Mouse (Mus musculus): ENCODE measurements around the gene Pan2. TPM values are rescaled to one million over a fixed set of nuclear protein-coding genes. Genes with fewer than 3 reads are reported as not detected.

The Pan2 gene
- polyA plus RNA-seq, 1 experiment from 2014 or later = 11.8 TPM

DNA sequence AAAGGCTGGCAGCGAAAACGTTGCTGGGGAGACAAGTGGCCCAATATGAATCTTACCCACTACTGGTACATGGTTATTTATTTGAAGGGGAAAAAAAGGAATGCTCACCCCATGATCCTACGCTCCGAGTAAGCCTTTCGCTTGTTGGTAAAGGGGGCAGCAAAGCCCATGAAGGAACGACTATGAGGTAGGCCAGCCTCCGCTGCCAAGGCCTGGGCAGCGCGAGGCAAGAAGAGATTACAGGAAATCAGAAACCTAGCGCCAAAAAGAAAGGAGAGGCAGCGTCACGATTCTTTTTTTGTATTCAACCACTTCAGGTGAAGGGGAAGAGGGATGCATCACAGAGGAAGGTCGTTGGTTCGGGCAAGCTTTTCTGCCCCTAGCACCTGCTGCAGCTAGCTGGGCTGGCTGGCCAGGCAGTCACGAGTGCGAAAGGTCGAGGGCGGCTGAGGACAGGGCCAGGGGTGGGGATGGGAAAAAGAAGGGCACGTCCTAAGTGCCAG, 64.8 kb downstream of the Pan2 start:
- Histone ChIP-seq H3K4me3 (replicated peaks) (peak overlapping the region; percentile 81), H3K27me3 (no peaks in the 10 kb centered on the region), H3K9ac (peak overlapping the region; percentile 86), H3K36me3 (peaks cover 28% of the 10 kb centered on the region), H3K9me3 (replicated peaks) (no peaks in the 10 kb centered on the region), H3K4me1 (replicated peaks) (peaks cover 35% of the 10 kb centered on the region), H3K27ac (peak overlapping the region; percentile 95), H3K4me2 (peak overlapping the region; percentile 97)
- DNase-seq = no peak
- 23% methylated on average over 19 of the region's 19 CpGs for WGBS (ENCODE audit: insufficient replicate concordance)
- ATAC-seq (ENCODE audit: low read depth) = no peak

GRCm38 (mm10) chr10:128368402-128369217, 65.5 kb downstream of the Pan2 start, which contains the start of gene Coq10a:
Gene Coq10a, minus strand, starts transcription at chr10:128368997.
- Histone ChIP-seq H3K27me3 (no peaks in the 10 kb centered on the region), H3K4me1 (replicated peaks) (peaks cover 42% of the 10 kb centered on the region), H3K9me3 (replicated peaks) (no peaks in the 10 kb centered on the region), H3K9ac (peak within 1 kb of the TSS; percentile 86), H3K4me3 (replicated peaks) (peak within 1 kb of the TSS; percentile 81), H3K27ac (peak within 1 kb of the TSS; percentile 95), H3K4me2 (peak within 1 kb of the TSS; percentile 97), H3K36me3 (peaks cover 22% of the 10 kb centered on the region)
- under 1% methylated on average over 85 of the region's 87 CpGs for WGBS (ENCODE audit: insufficient replicate concordance)
- peak; percentile 80 for DNase-seq
- ATAC-seq (ENCODE audit: low read depth) = peak; percentile 88

GRCm38 (mm10) chr10:128369218-128369543, 66.0 kb downstream of the Pan2 start:
- peak overlapping the region; percentile 95 for H3K27ac ChIP-seq
- peak overlapping the region; percentile 86 for H3K9ac ChIP-seq
- WGBS (ENCODE audit: insufficient replicate concordance) = 1% methylated on average over 9 of the region's 9 CpGs
- DNase-seq (no peak), ATAC-seq (ENCODE audit: low read depth) (no peak)
- no peaks in the 10 kb centered on the region for H3K27me3 ChIP-seq
- H3K4me1 ChIP-seq (replicated peaks) = peaks cover 44% of the 10 kb centered on the region
- H3K9me3 ChIP-seq (replicated peaks) = no peaks in the 10 kb centered on the region
- H3K4me2 ChIP-seq = peak overlapping the region; percentile 97
- H3K4me3 ChIP-seq (replicated peaks) = peak overlapping the region; percentile 81
- peaks cover 17% of the 10 kb centered on the region for H3K36me3 ChIP-seq

- Histone ChIP-seq H3K27ac (peak overlapping the region; percentile 95), H3K9ac (peak overlapping the region; percentile 86), H3K4me3 (replicated peaks) (peak overlapping the region; percentile 81), H3K36me3 (peaks cover 13% of the 10 kb centered on the region), H3K27me3 (no peaks in the 10 kb centered on the region), H3K4me1 (replicated peaks) (peaks cover 44% of the 10 kb centered on the region), H3K4me2 (peak overlapping the region; percentile 97), H3K9me3 (replicated peaks) (no peaks in the 10 kb centered on the region)
- WGBS (ENCODE audit: insufficient replicate concordance) = 73% methylated on average over 6 of the region's 6 CpGs
- ATAC-seq (ENCODE audit: low read depth) (no peak), DNase-seq (no peak)
These were observed 66.5 kb downstream of the Pan2 start for GRCm38 (mm10) chr10:128369599-128369998.

DNA sequence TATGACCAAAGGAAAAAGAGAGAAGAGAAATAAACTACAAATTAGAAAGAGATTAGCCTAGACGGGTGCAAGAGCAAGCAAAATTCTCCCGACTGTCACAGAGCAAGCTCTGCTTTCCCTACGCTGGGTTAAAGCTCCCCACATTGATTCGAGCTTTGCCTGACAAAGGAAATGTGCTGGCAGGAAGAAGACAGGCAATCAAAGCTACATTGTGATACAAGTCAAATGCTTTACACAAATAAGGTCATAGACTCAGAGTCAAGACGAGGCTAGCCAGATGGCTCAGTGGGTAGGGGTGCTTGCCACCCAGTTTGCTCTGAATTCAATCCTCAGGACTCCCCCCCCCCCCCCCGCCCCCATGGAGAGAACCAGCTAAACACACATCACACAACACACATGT, 66.9 kb downstream of the Pan2 start:
- WGBS (ENCODE audit: insufficient replicate concordance) = 72% methylated on average over 6 of the region's 6 CpGs
- no peaks in the 10 kb centered on the region for H3K9me3 ChIP-seq (replicated peaks)
- no peak overlapping the region for H3K27ac ChIP-seq
- 0 out of 2 replicates have a peak overlapping the region, but pooled peaks have one; percentile 86 for H3K9ac ChIP-seq
- no peak for ATAC-seq (ENCODE audit: low read depth)
- H3K4me1 ChIP-seq (replicated peaks) = peaks cover 44% of the 10 kb centered on the region
- H3K4me3 ChIP-seq (replicated peaks) = no peak overlapping the region
- H3K36me3 ChIP-seq = peaks cover 9% of the 10 kb centered on the region
- H3K4me2 ChIP-seq = peak overlapping the region; percentile 97; the same call in 1 of the 2 replicates
- no peaks in the 10 kb centered on the region for H3K27me3 ChIP-seq
- no peak for DNase-seq

DNA sequence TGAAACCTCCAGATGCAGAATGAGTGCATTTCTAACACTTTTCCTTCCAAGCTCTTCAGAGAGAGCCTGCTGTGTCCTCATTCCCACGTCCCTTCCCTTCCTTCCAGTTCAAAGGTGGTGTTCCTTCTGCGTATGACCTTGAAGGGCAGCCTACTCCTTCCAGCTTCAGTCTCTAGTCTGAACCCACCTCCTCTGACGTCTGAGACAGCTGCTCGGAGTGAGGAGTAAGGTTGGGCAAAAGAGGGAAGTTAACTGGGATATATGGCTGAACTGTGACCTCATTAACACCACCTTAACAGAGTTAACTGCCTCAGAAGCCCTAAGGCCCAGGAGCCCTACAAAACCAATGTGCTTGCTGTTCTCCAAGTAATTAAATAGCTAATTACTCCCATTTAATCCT, 67.5 kb downstream of the Pan2 start:
- DNase-seq (no peak), ATAC-seq (ENCODE audit: low read depth) (no peak)
- Histone ChIP-seq H3K4me3 (replicated peaks) (no peak overlapping the region), H3K4me1 (replicated peaks) (peaks cover 44% of the 10 kb centered on the region), H3K4me2 (no peak overlapping the region), H3K27me3 (no peaks in the 10 kb centered on the region), H3K9ac (no peak overlapping the region), H3K36me3 (0 out of 2 replicates have a peak, but pooled peaks cover 3% of the 10 kb centered on the region), H3K9me3 (replicated peaks) (no peaks in the 10 kb centered on the region), H3K27ac (no peak overlapping the region)
- WGBS (ENCODE audit: insufficient replicate concordance) = 52% methylated on average over 4 of the region's 4 CpGs

Other genes with a start within 250 kb of the Pan2 start
- gene Ptges3, start 244.4 kb upstream of the Pan2 start, polyA plus RNA-seq (2015; fragmentation: Nextera tagmentation; extraction: Ambion mirVana) = 380 and 439 TPM in 2 replicates
- gene Atp5b, start 220.1 kb upstream of the Pan2 start, polyA plus RNA-seq (2015; fragmentation: Nextera tagmentation; extraction: Ambion mirVana) = 2,036 and 2,215 TPM in 2 replicates
- gene Baz2a, start 211.8 kb upstream of the Pan2 start, polyA plus RNA-seq (2015; fragmentation: Nextera tagmentation; extraction: Ambion mirVana) = 5.8 and 6.7 TPM in 2 replicates
- 7.0 and 8.8 TPM in 2 replicates for gene Rbms2, start 123.0 kb upstream of the Pan2 start, polyA plus RNA-seq (2015; fragmentation: Nextera tagmentation; extraction: Ambion mirVana)
- gene Gls2, start 108.9 kb upstream of the Pan2 start, polyA plus RNA-seq (2015; fragmentation: Nextera tagmentation; extraction: Ambion mirVana) = 1.9 and 2.2 TPM in 2 replicates
- 24.1 and 24.7 TPM in 2 replicates for gene Spryd4, start 91.5 kb upstream of the Pan2 start, polyA plus RNA-seq (2015; fragmentation: Nextera tagmentation; extraction: Ambion mirVana)
- 0.09 TPM in 1 of 2 replicates, not detected in the other for gene Mip, start 77.5 kb upstream of the Pan2 start, polyA plus RNA-seq (2015; fragmentation: Nextera tagmentation; extraction: Ambion mirVana)
- gene Timeless, start 71.3 kb upstream of the Pan2 start, polyA plus RNA-seq (2015; fragmentation: Nextera tagmentation; extraction: Ambion mirVana) = 34.8 and 37.4 TPM in 2 replicates
- gene Apon, start 49.2 kb upstream of the Pan2 start, polyA plus RNA-seq (2015; fragmentation: Nextera tagmentation; extraction: Ambion mirVana) = 0.31 and 0.49 TPM in 2 replicates
- gene Apof, start 34.7 kb upstream of the Pan2 start, polyA plus RNA-seq (2015; fragmentation: Nextera tagmentation; extraction: Ambion mirVana) = 46.0 and 46.6 TPM in 2 replicates
- 5.7 and 6.3 TPM in 2 replicates for gene Stat2, start 32.8 kb upstream of the Pan2 start, polyA plus RNA-seq (2015; fragmentation: Nextera tagmentation; extraction: Ambion mirVana)
- gene Il23a, start 4.6 kb upstream of the Pan2 start, polyA plus RNA-seq (2015; fragmentation: Nextera tagmentation; extraction: Ambion mirVana) = 0.10 TPM in 1 of 2 replicates, not detected in the other
- 99.7 and 105 TPM in 2 replicates for gene Cnpy2, start 19.1 kb downstream of the Pan2 start, polyA plus RNA-seq (2015; fragmentation: Nextera tagmentation; extraction: Ambion mirVana)
- gene Cs, start 34.4 kb downstream of the Pan2 start, polyA plus RNA-seq (2015; fragmentation: Nextera tagmentation; extraction: Ambion mirVana) = 149 and 170 TPM in 2 replicates
- gene Coq10a, start 65.7 kb downstream of the Pan2 start, polyA plus RNA-seq (2015; fragmentation: Nextera tagmentation; extraction: Ambion mirVana) = 4.6 and 4.8 TPM in 2 replicates
- gene Ankrd52, start 73.8 kb downstream of the Pan2 start, polyA plus RNA-seq (2015; fragmentation: Nextera tagmentation; extraction: Ambion mirVana) = 5.0 and 5.1 TPM in 2 replicates
- 30.5 and 32.8 TPM in 2 replicates for gene Slc39a5, start 97.9 kb downstream of the Pan2 start, polyA plus RNA-seq (2015; fragmentation: Nextera tagmentation; extraction: Ambion mirVana)
- gene Nabp2, start 108.2 kb downstream of the Pan2 start, polyA plus RNA-seq (2015; fragmentation: Nextera tagmentation; extraction: Ambion mirVana) = 57.3 and 64.4 TPM in 2 replicates
- gene Rnf41, start 108.3 kb downstream of the Pan2 start, polyA plus RNA-seq (2015; fragmentation: Nextera tagmentation; extraction: Ambion mirVana) = 9.0 and 10.7 TPM in 2 replicates
- gene Smarcc2, start 155.9 kb downstream of the Pan2 start, polyA plus RNA-seq (2015; fragmentation: Nextera tagmentation; extraction: Ambion mirVana) = 18.5 and 30.1 TPM in 2 replicates
- 498 and 524 TPM in 2 replicates for gene Myl6, start 190.8 kb downstream of the Pan2 start, polyA plus RNA-seq (2015; fragmentation: Nextera tagmentation; extraction: Ambion mirVana)
- 1.2 and 1.3 TPM in 2 replicates for gene Myl6b, start 195.3 kb downstream of the Pan2 start, polyA plus RNA-seq (2015; fragmentation: Nextera tagmentation; extraction: Ambion mirVana)
- gene Esyt1, start 222.5 kb downstream of the Pan2 start, polyA plus RNA-seq (2015; fragmentation: Nextera tagmentation; extraction: Ambion mirVana) = 9.9 and 10.6 TPM in 2 replicates
- 6.2 and 7.1 TPM in 2 replicates for gene Zc3h10, start 244.4 kb downstream of the Pan2 start, polyA plus RNA-seq (2015; fragmentation: Nextera tagmentation; extraction: Ambion mirVana)
- gene Rpl41, start 246.0 kb downstream of the Pan2 start, polyA plus RNA-seq (2015; fragmentation: Nextera tagmentation; extraction: Ambion mirVana) = 2,776 and 3,150 TPM in 2 replicates

Measured in liver, embryonic 13.5 days (tissue).